Mouse (Mus musculus) olfactory bulb, adult 2 months (tissue): ENCODE results near the gene Col5a3. TPM values are rescaled to one million over a fixed set of nuclear protein-coding genes. Genes with fewer than 3 reads are reported as not detected.

ENCODE experiments used
- H3K27ac ChIP-seq: fragments of 200-500 bp; 2 replicates; pipeline ENCODE4 v1.5.1; 2012; ENCODE audit warnings: low read depth, low read length; ENCODE audit not compliant: insufficient read depth
- H3K4me1 ChIP-seq: fragments of 200-500 bp; 2 replicates; pipeline ENCODE4 v1.6.1; 2012; ENCODE audit warnings: low read length; ENCODE audit not compliant: control insufficient read depth, insufficient read depth
- H3K4me3 ChIP-seq: fragments of 200-500 bp; 2 replicates; pipeline ENCODE4 v1.5.1; 2012; ENCODE audit warnings: mild to moderate bottlenecking, low read depth, low read length, moderate library complexity; ENCODE audit not compliant: insufficient read depth
- CTCF ChIP-seq: fragments of 200-500 bp; IDR thresholded peaks from 2 replicates; pipeline ENCODE4 v1.5.1; 2012; ENCODE audit warnings: low read depth, mild to moderate bottlenecking, low read length, moderate library complexity; ENCODE audit not compliant: insufficient read depth
- POLR2A ChIP-seq: fragments of 200-500 bp; IDR thresholded peaks from 2 replicates; pipeline ENCODE4 v1.6.1; 2012; ENCODE audit warnings: mild to moderate bottlenecking, low read depth, low read length, moderate library complexity; ENCODE audit not compliant: insufficient read depth
- WGBS: fragments of 180-500 bp; shearing (Covaris S2); methylation state at CpG from one replicate; pipeline ENCODE4 v1.1.7; 2018; 5-methylcytosine and 5-hydroxymethylcytosine counted together
- polyA plus RNA-seq: library from polyadenylated mRNA; stranded (reverse); fragments of >200 nt; gene quantifications from 2 replicates; pipeline ENCODE4 v1.2.4, GENCODE M21; 2012; ENCODE audit warnings: low replicate concordance; ENCODE audit not compliant: missing spikeins, insufficient read depth, insufficient read length

The Col5a3 gene
- polyA plus RNA-seq, 1 experiment = not detected

DNA sequence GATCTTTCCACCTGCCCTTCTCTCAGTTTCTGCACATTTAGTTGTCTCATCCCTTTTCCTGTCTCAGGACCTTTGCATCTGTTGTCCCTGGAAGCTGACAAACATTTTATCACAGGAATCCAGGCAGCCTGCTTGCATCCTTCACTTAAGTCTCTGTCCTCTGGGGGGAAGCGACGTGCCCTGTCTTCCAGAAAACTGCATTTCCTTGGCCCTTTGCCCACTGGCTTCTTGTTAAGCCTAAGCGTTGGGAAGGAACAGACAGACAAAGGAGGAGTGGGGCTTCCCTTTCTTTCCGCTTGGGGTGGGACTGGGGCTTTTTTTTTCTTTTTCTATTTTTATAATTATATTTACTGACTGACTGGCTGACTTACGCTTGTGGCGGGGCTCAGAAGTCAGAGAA, 85.4 kb downstream of the Col5a3 start:
- Histone ChIP-seq H3K4me3 (no peak overlapping the region), H3K4me1 (peaks cover 18% of the 10 kb centered on the region), H3K27ac (no peak overlapping the region)
- TF ChIP-seq POLR2A (no peak), CTCF (no peak)
- 43% methylated on average over 6 of the region's 6 CpGs for WGBS

DNA sequence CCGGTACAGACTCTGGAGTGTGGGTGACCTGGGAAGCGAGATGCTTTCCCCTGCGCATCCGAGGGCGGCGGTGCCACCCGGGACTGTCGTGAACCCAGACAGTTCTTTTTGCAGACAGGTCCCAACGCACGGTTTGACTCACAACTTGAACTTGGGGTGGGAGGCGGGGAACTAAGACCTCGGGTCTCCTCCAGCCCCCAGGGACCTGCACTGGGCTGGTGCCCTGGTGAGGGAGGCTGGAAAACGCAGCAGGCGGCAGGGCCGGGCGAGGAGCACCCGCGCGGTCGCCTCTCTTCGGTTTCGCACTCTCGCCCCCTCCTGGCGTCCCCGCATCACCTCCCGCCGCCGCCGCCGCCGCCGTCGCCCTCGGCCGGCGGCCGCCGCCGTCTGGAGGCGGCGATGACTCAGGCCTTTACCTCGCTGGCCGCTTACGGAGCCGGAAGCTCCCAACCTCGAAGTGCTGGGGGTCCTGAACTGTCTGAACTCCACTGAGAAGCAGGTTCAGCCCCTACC, 87.2 kb downstream of the Col5a3 start:
- peak overlapping the region; percentile 51 for H3K4me3 ChIP-seq
- H3K27ac ChIP-seq = no peak overlapping the region
- H3K4me1 ChIP-seq = peaks cover 18% of the 10 kb centered on the region
- TF ChIP-seq POLR2A = no peak
- TF ChIP-seq CTCF = no peak
- 2% methylated on average over 46 of the region's 46 CpGs for WGBS

DNA sequence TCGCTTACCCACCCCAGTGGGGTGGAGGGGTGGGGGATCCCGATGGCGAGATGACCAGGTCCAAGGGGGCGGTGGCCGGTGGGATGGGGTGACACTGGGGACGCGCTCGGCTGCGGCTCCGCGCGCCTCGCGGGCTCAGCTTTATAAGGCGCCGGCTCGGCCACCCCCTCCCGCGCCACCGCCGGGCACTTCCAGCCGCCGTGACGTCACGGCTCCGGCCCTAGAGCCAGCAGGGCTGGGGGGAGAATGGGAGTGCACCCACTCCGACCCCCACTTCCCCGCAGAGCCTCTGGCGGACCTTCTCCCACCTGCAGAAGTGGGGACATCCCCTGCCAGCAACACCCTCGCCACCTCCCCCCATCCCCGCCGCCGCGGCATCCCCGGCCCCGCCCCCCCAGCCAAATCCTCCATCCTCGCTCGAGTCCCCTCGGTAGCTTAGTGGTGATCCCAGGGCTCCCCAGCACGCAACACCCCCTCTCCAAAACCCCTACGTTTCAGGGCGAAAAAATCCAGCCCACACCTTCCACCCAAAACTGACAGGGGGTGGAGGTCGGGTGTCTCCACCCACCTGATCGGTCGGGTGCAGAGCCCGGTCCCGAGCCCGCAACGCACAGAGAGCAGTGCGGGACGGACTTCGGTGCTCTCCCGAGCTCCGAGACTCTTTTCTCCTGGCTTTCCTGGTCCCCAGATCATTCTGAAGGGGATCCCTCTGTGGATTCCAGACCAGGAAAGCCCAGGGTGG, 87.8 kb downstream of the Col5a3 start:
- TF ChIP-seq CTCF (no peak), POLR2A (no peak)
- peaks cover 18% of the 10 kb centered on the region for H3K4me1 ChIP-seq
- under 1% methylated on average over 52 of the region's 54 CpGs for WGBS

DNA sequence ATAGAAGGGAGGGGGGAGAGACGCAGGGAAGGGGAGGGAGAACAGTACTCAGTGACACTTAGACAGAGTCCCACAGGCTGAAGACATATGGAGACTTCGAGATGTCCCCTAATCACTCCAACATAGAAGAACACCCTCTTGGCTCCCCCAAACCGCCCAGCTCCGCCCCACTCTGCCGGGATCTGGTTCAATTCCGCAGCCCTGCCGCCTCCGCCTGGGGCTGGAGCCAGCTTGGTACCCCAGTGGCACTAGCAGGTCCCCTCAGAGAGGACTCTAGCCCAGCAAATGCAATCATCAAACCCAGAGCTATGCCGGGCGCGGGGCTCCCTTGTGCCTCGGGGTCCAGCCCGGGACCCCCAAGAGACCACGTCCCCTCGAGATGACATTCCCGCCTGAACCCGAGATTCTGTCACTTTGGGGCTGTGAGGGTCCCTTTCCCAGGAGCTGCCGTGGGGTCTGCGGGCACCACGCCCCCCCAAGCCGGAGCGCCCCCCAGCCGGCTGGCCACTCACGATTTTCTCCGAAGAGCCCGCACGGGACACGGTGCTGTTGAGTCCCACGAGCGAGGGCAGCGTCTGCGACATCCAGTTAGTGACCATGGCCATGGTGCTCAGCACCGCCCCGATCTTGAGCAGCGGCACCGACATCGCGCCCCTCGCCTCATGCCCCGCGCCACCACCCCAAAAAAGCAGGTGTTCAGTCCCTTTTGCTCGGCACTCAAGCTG, 88.6 kb downstream of the Col5a3 start:
- Histone ChIP-seq H3K4me1 (peaks cover 18% of the 10 kb centered on the region), H3K4me3 (peak overlapping the region; percentile 51), H3K27ac (no peak overlapping the region)
- no peak for TF ChIP-seq CTCF
- no peak for TF ChIP-seq POLR2A
- WGBS = under 1% methylated on average over 42 of the region's 42 CpGs

More for the DNA sequence above, 87.8 kb downstream of the Col5a3 start:
- no peak overlapping the region for H3K27ac ChIP-seq
- peak overlapping the region; percentile 51 for H3K4me3 ChIP-seq

DNA sequence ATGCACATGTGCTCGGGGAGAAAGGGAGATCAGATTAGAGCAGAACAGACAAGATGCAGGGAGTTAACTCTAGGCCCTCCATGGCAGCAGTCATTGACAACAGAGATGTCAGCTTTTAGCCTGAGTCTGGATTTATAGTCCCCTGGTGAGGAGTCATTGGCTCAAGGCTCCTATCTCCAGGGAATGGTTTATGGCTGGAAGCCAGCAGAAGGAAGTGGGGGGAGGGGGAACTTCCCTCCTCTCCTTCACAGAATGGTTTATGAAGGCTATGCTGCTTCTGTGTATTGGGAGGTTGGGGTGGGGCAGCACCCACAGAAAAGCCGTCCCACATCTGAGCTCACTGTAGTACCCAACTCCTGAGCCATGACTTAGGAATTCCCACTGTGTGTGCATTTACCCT, 93.3 kb downstream of the Col5a3 start:
- Histone ChIP-seq H3K27ac (no peak overlapping the region), H3K4me1 (peaks cover 6% of the 10 kb centered on the region), H3K4me3 (no peak overlapping the region)
- 72% methylated on average over 2 of the region's 2 CpGs for WGBS
- TF ChIP-seq CTCF (no peak), POLR2A (no peak)

Other genes starting within 250 kb of the Col5a3 start
- not detected in 2 replicates for gene Zfp846, start 233.8 kb downstream of the Col5a3 start, polyA plus RNA-seq
- gene Ubl5, start 172.2 kb downstream of the Col5a3 start, polyA plus RNA-seq = 162 TPM in 1 of 2 replicates, not detected in the other
- gene Fbxl12, start 170.3 kb downstream of the Col5a3 start, polyA plus RNA-seq = not detected in 2 replicates
- not detected in 2 replicates for gene Pin1, start 163.0 kb downstream of the Col5a3 start, polyA plus RNA-seq
- not detected in 2 replicates for gene Olfm2, start 68.7 kb downstream of the Col5a3 start, polyA plus RNA-seq
- not detected in 2 replicates for gene Rdh8, start 3.4 kb upstream of the Col5a3 start, polyA plus RNA-seq
- 183 TPM in 1 of 2 replicates, not detected in the other for gene A230050P20Rik, start 53.6 kb upstream of the Col5a3 start, polyA plus RNA-seq
- gene Angptl6, start 64.7 kb upstream of the Col5a3 start, polyA plus RNA-seq = not detected in 2 replicates
- not detected in 2 replicates for gene Ppan, start 73.1 kb upstream of the Col5a3 start, polyA plus RNA-seq
- gene Eif3g, start 83.6 kb upstream of the Col5a3 start, polyA plus RNA-seq = not detected in 2 replicates
- 56.5 TPM in 1 of 2 replicates, not detected in the other for gene Dnmt1, start 144.8 kb upstream of the Col5a3 start, polyA plus RNA-seq
- gene S1pr2, start 161.7 kb upstream of the Col5a3 start, polyA plus RNA-seq = not detected in 2 replicates
- not detected in 2 replicates for gene Mrpl4, start 187.7 kb upstream of the Col5a3 start, polyA plus RNA-seq
- gene Icam1, start 200.9 kb upstream of the Col5a3 start, polyA plus RNA-seq = not detected in 2 replicates
- not detected in 2 replicates for gene Icam4, start 214.3 kb upstream of the Col5a3 start, polyA plus RNA-seq
- gene Icam5, start 217.0 kb upstream of the Col5a3 start, polyA plus RNA-seq = not detected in 2 replicates